Mouse (Mus musculus): ENCODE results near the gene Sgcg. TPM values are rescaled to one million over a fixed set of nuclear protein-coding genes. Genes with fewer than 3 reads are reported as not detected.
A peak's percentile ranks its signal among the peaks of the same experiment; 100 is the strongest.

Gene Sgcg
- not detected in 2 replicates for polyA plus RNA-seq (2011; ENCODE audit: insufficient read length, low read depth, missing spikeins)

- no peak within 1 kb of the TSS for H3K4me3 ChIP-seq (ENCODE audit: insufficient read depth, low read length)
- H3K27ac ChIP-seq (ENCODE audit: insufficient read depth, low read length), result no peak within 1 kb of the TSS
- H3K4me1 ChIP-seq (ENCODE audit: control insufficient read depth, insufficient read depth, low read length), result no peaks in the 10 kb centered on the region
These were observed at the start of gene Sgcg for GRCm38 (mm10) chr14:61258352-61258751. TSS of gene Sgcg (minus strand) at chr14:61258490.

GRCm38 (mm10) chr14:61303969-61304609 is 45.8 kb upstream of the Sgcg start:
- no peak overlapping the region for H3K4me3 ChIP-seq (ENCODE audit: insufficient read depth, low read length)
- H3K4me1 ChIP-seq (ENCODE audit: control insufficient read depth, insufficient read depth, low read length), result peaks cover 4% of the 10 kb centered on the region; the same call in 1 of the 2 replicates
- TF ChIP-seq CTCF (IDR thresholded peaks at IDR 0.05; ENCODE audit: borderline replicate concordance, insufficient read depth, low read length) (no peak), POLR2A (IDR thresholded peaks at IDR 0.05; ENCODE audit: low read depth, low read length) (no peak)
- H3K27ac ChIP-seq (ENCODE audit: insufficient read depth, low read length), result no peak overlapping the region

More at GRCm38 (mm10) chr14:61258352-61258751, at the start of gene Sgcg:
- no peak for TF ChIP-seq POLR2A (IDR thresholded peaks at IDR 0.05; ENCODE audit: low read depth, low read length)
- TF ChIP-seq CTCF (IDR thresholded peaks at IDR 0.05; ENCODE audit: borderline replicate concordance, insufficient read depth, low read length), result no peak

GRCm38 (mm10) chr14:61302428-61302827 is 44.1 kb upstream of the Sgcg start:
- 0 out of 2 replicates have a peak overlapping the region, but pooled peaks have one; percentile 11 for H3K27ac ChIP-seq (ENCODE audit: insufficient read depth, low read length)
- TF ChIP-seq POLR2A (IDR thresholded peaks at IDR 0.05; ENCODE audit: low read depth, low read length) (no peak), CTCF (IDR thresholded peaks at IDR 0.05; ENCODE audit: borderline replicate concordance, insufficient read depth, low read length) (no peak)
- H3K4me3 ChIP-seq (ENCODE audit: insufficient read depth, low read length), result no peak overlapping the region
- peaks cover 4% of the 10 kb centered on the region; the same call in 1 of the 2 replicates for H3K4me1 ChIP-seq (ENCODE audit: control insufficient read depth, insufficient read depth, low read length)

- H3K4me3 ChIP-seq (ENCODE audit: insufficient read depth, low read length), result no peak overlapping the region
- H3K4me1 ChIP-seq (ENCODE audit: control insufficient read depth, insufficient read depth, low read length), result peaks cover 4% of the 10 kb centered on the region; the same call in 1 of the 2 replicates
- TF ChIP-seq POLR2A (IDR thresholded peaks at IDR 0.05; ENCODE audit: low read depth, low read length) (no peak), CTCF (IDR thresholded peaks at IDR 0.05; ENCODE audit: borderline replicate concordance, insufficient read depth, low read length) (no peak)
- H3K27ac ChIP-seq (ENCODE audit: insufficient read depth, low read length), result no peak overlapping the region
These were observed 43.0 kb upstream of the Sgcg start for GRCm38 (mm10) chr14:61301323-61301722.

- Histone ChIP-seq H3K4me3 (ENCODE audit: insufficient read depth, low read length) (no peak overlapping the region), H3K27ac (ENCODE audit: insufficient read depth, low read length) (no peak overlapping the region), H3K4me1 (ENCODE audit: control insufficient read depth, insufficient read depth, low read length) (peaks cover 4% of the 10 kb centered on the region; the same call in 1 of the 2 replicates)
- TF ChIP-seq CTCF (IDR thresholded peaks at IDR 0.05; ENCODE audit: borderline replicate concordance, insufficient read depth, low read length) (no peak), POLR2A (IDR thresholded peaks at IDR 0.05; ENCODE audit: low read depth, low read length) (no peak)
These were observed 41.5 kb upstream of the Sgcg start for GRCm38 (mm10) chr14:61299810-61300209.

- H3K4me3 ChIP-seq (ENCODE audit: insufficient read depth, low read length), result no peak overlapping the region
- no peaks in the 10 kb centered on the region for H3K4me1 ChIP-seq (ENCODE audit: control insufficient read depth, insufficient read depth, low read length)
- TF ChIP-seq POLR2A (IDR thresholded peaks at IDR 0.05; ENCODE audit: low read depth, low read length), result no peak
- TF ChIP-seq CTCF (IDR thresholded peaks at IDR 0.05; ENCODE audit: borderline replicate concordance, insufficient read depth, low read length), result no peak
- H3K27ac ChIP-seq (ENCODE audit: insufficient read depth, low read length), result no peak overlapping the region
These were observed 36.4 kb upstream of the Sgcg start for GRCm38 (mm10) chr14:61294738-61295079.

- no peak overlapping the region for H3K27ac ChIP-seq (ENCODE audit: insufficient read depth, low read length)
- H3K4me1 ChIP-seq (ENCODE audit: control insufficient read depth, insufficient read depth, low read length), result no peaks in the 10 kb centered on the region
- no peak overlapping the region for H3K4me3 ChIP-seq (ENCODE audit: insufficient read depth, low read length)
- no peak for TF ChIP-seq POLR2A (IDR thresholded peaks at IDR 0.05; ENCODE audit: low read depth, low read length)
- peak; percentile 39; the same call in 1 of the 2 replicates for TF ChIP-seq CTCF (IDR thresholded peaks at IDR 0.05; ENCODE audit: borderline replicate concordance, insufficient read depth, low read length)
These were observed 35.8 kb upstream of the Sgcg start for GRCm38 (mm10) chr14:61293884-61294737.

- TF ChIP-seq POLR2A (IDR thresholded peaks at IDR 0.05; ENCODE audit: low read depth, low read length) (no peak), CTCF (IDR thresholded peaks at IDR 0.05; ENCODE audit: borderline replicate concordance, insufficient read depth, low read length) (no peak)
- no peak overlapping the region for H3K4me3 ChIP-seq (ENCODE audit: insufficient read depth, low read length)
- no peaks in the 10 kb centered on the region for H3K4me1 ChIP-seq (ENCODE audit: control insufficient read depth, insufficient read depth, low read length)
- no peak overlapping the region for H3K27ac ChIP-seq (ENCODE audit: insufficient read depth, low read length)
These were observed 32.4 kb upstream of the Sgcg start for GRCm38 (mm10) chr14:61290664-61291063.

- Histone ChIP-seq H3K4me3 (ENCODE audit: insufficient read depth, low read length) (no peak overlapping the region), H3K4me1 (ENCODE audit: control insufficient read depth, insufficient read depth, low read length) (no peaks in the 10 kb centered on the region), H3K27ac (ENCODE audit: insufficient read depth, low read length) (no peak overlapping the region)
- TF ChIP-seq POLR2A (IDR thresholded peaks at IDR 0.05; ENCODE audit: low read depth, low read length), result no peak
- no peak for TF ChIP-seq CTCF (IDR thresholded peaks at IDR 0.05; ENCODE audit: borderline replicate concordance, insufficient read depth, low read length)
These were observed 30.5 kb upstream of the Sgcg start for GRCm38 (mm10) chr14:61288606-61289286.
